Mouse (Mus musculus): ENCODE measurements around the gene Gm13889. TPM values are rescaled to one million over a fixed set of nuclear protein-coding genes. Genes with fewer than 3 reads are reported as not detected.

Gm13889 gene
- polyA plus RNA-seq, 1 experiment from 2014 or later: 4.6 TPM

- Histone ChIP-seq H3K9ac (replicated peaks; ENCODE audit: low read length) (no peak overlapping the region), H3K4me1 (ENCODE audit: control insufficient read depth, insufficient read depth, low read length) (no peaks in the 10 kb centered on the region), H3K27me3 (ENCODE audit: control insufficient read depth, insufficient read depth, low read length) (no peaks in the 10 kb centered on the region), H3K4me2 (ENCODE audit: low read depth, low read length) (no peak overlapping the region), H3K36me3 (replicated peaks; ENCODE audit: control insufficient read depth, insufficient read depth, low read depth, low read length) (no peaks in the 10 kb centered on the region), H3K9me3 (replicated peaks; ENCODE audit: control insufficient read depth, low read length) (no peaks in the 10 kb centered on the region), H3K27ac (replicated peaks; ENCODE audit: low read depth, low read length) (no peak overlapping the region), H3K4me3 (ENCODE audit: low read depth, low read length) (no peak overlapping the region)
- 71% methylated on average over 7 of the region's 7 CpGs for WGBS
- ATAC-seq (replicated peaks; ENCODE audit: insufficient number of reproducible peaks, low FRiP score, low TSS enrichment, low read depth) (no peak), DNase-seq (ENCODE audit: low spot score) (no peak)
Measured at GRCm38 (mm10) chr2:93964494-93965160, 7.6 kb upstream of the Gm13889 start.

GRCm38 (mm10) chr2:93963802-93964201 is 6.8 kb upstream of the Gm13889 start:
- no peak overlapping the region for H3K4me2 ChIP-seq (ENCODE audit: low read depth, low read length)
- no peak overlapping the region for H3K9ac ChIP-seq (replicated peaks; ENCODE audit: low read length)
- no peaks in the 10 kb centered on the region for H3K9me3 ChIP-seq (replicated peaks; ENCODE audit: control insufficient read depth, low read length)
- H3K36me3 ChIP-seq (replicated peaks; ENCODE audit: control insufficient read depth, insufficient read depth, low read depth, low read length): no peaks in the 10 kb centered on the region
- no peaks in the 10 kb centered on the region for H3K27me3 ChIP-seq (ENCODE audit: control insufficient read depth, insufficient read depth, low read length)
- no peak overlapping the region for H3K27ac ChIP-seq (replicated peaks; ENCODE audit: low read depth, low read length)
- H3K4me3 ChIP-seq (ENCODE audit: low read depth, low read length): no peak overlapping the region
- ATAC-seq (replicated peaks; ENCODE audit: insufficient number of reproducible peaks, low FRiP score, low TSS enrichment, low read depth) (no peak), DNase-seq (ENCODE audit: low spot score) (no peak)
- WGBS: 81% methylated on average over 1 of the region's 1 CpGs
- H3K4me1 ChIP-seq (ENCODE audit: control insufficient read depth, insufficient read depth, low read length): no peaks in the 10 kb centered on the region

- WGBS: 65% methylated on average over 8 of the region's 8 CpGs
- Histone ChIP-seq H3K4me2 (ENCODE audit: low read depth, low read length) (no peak overlapping the region), H3K27me3 (ENCODE audit: control insufficient read depth, insufficient read depth, low read length) (peaks cover 13% of the 10 kb centered on the region), H3K9me3 (replicated peaks; ENCODE audit: control insufficient read depth, low read length) (no peaks in the 10 kb centered on the region), H3K4me1 (ENCODE audit: control insufficient read depth, insufficient read depth, low read length) (no peaks in the 10 kb centered on the region), H3K36me3 (replicated peaks; ENCODE audit: control insufficient read depth, insufficient read depth, low read depth, low read length) (no peaks in the 10 kb centered on the region), H3K27ac (replicated peaks; ENCODE audit: low read depth, low read length) (no peak overlapping the region), H3K9ac (replicated peaks; ENCODE audit: low read length) (no peak overlapping the region), H3K4me3 (ENCODE audit: low read depth, low read length) (no peak overlapping the region)
- DNase-seq (ENCODE audit: low spot score) (no peak), ATAC-seq (replicated peaks; ENCODE audit: insufficient number of reproducible peaks, low FRiP score, low TSS enrichment, low read depth) (no peak)
Measured at GRCm38 (mm10) chr2:93961716-93962115, 4.7 kb upstream of the Gm13889 start.

- H3K9ac ChIP-seq (replicated peaks; ENCODE audit: low read length): no peak overlapping the region
- no peaks in the 10 kb centered on the region; the same call in 1 of the 2 replicates for H3K4me1 ChIP-seq (ENCODE audit: control insufficient read depth, insufficient read depth, low read length)
- H3K27ac ChIP-seq (replicated peaks; ENCODE audit: low read depth, low read length): no peak overlapping the region
- no peak for ATAC-seq (replicated peaks; ENCODE audit: insufficient number of reproducible peaks, low FRiP score, low TSS enrichment, low read depth)
- no peaks in the 10 kb centered on the region for H3K9me3 ChIP-seq (replicated peaks; ENCODE audit: control insufficient read depth, low read length)
- peaks cover 23% of the 10 kb centered on the region for H3K27me3 ChIP-seq (ENCODE audit: control insufficient read depth, insufficient read depth, low read length)
- no peak for DNase-seq (ENCODE audit: low spot score)
- no peak overlapping the region for H3K4me3 ChIP-seq (ENCODE audit: low read depth, low read length)
- 68% methylated on average over 8 of the region's 8 CpGs for WGBS
- no peaks in the 10 kb centered on the region for H3K36me3 ChIP-seq (replicated peaks; ENCODE audit: control insufficient read depth, insufficient read depth, low read depth, low read length)
- H3K4me2 ChIP-seq (ENCODE audit: low read depth, low read length): no peak overlapping the region
Measured at GRCm38 (mm10) chr2:93959346-93959745, 2.3 kb upstream of the Gm13889 start.

GRCm38 (mm10) chr2:93958216-93958615 is 1.2 kb upstream of the Gm13889 start:
- WGBS: 62% methylated on average over 3 of the region's 3 CpGs
- Histone ChIP-seq H3K27ac (replicated peaks; ENCODE audit: low read depth, low read length) (no peak overlapping the region), H3K4me1 (ENCODE audit: control insufficient read depth, insufficient read depth, low read length) (no peaks in the 10 kb centered on the region; the same call in 1 of the 2 replicates), H3K9ac (replicated peaks; ENCODE audit: low read length) (no peak overlapping the region), H3K9me3 (replicated peaks; ENCODE audit: control insufficient read depth, low read length) (no peaks in the 10 kb centered on the region), H3K4me2 (ENCODE audit: low read depth, low read length) (no peak overlapping the region), H3K27me3 (ENCODE audit: control insufficient read depth, insufficient read depth, low read length) (peaks cover 26% of the 10 kb centered on the region), H3K4me3 (ENCODE audit: low read depth, low read length) (no peak overlapping the region), H3K36me3 (replicated peaks; ENCODE audit: control insufficient read depth, insufficient read depth, low read depth, low read length) (no peaks in the 10 kb centered on the region)
- ATAC-seq (replicated peaks; ENCODE audit: insufficient number of reproducible peaks, low FRiP score, low TSS enrichment, low read depth) (no peak), DNase-seq (ENCODE audit: low spot score) (no peak)

- Histone ChIP-seq H3K27me3 (ENCODE audit: control insufficient read depth, insufficient read depth, low read length) (peaks cover 26% of the 10 kb centered on the region), H3K9ac (replicated peaks; ENCODE audit: low read length) (no peak overlapping the region), H3K36me3 (replicated peaks; ENCODE audit: control insufficient read depth, insufficient read depth, low read depth, low read length) (no peaks in the 10 kb centered on the region), H3K27ac (replicated peaks; ENCODE audit: low read depth, low read length) (no peak overlapping the region), H3K4me3 (ENCODE audit: low read depth, low read length) (no peak overlapping the region), H3K4me2 (ENCODE audit: low read depth, low read length) (no peak overlapping the region), H3K9me3 (replicated peaks; ENCODE audit: control insufficient read depth, low read length) (no peaks in the 10 kb centered on the region), H3K4me1 (ENCODE audit: control insufficient read depth, insufficient read depth, low read length) (no peaks in the 10 kb centered on the region; the same call in 1 of the 2 replicates)
- DNase-seq (ENCODE audit: low spot score) (no peak), ATAC-seq (replicated peaks; ENCODE audit: insufficient number of reproducible peaks, low FRiP score, low TSS enrichment, low read depth) (no peak)
- 34% methylated on average over 8 of the region's 8 CpGs for WGBS
Measured at GRCm38 (mm10) chr2:93957785-93958175, 779 bp upstream of the Gm13889 start.

- under 1% methylated on average over 36 of the region's 44 CpGs for WGBS
- ATAC-seq (replicated peaks; ENCODE audit: insufficient number of reproducible peaks, low FRiP score, low TSS enrichment, low read depth) (peak; percentile 45; the same call in 1 of the 2 replicates), DNase-seq (ENCODE audit: low spot score) (peak; percentile 65)
- H3K9ac ChIP-seq (replicated peaks; ENCODE audit: low read length): peak overlapping the region; percentile 56
- H3K4me3 ChIP-seq (ENCODE audit: low read depth, low read length): peak overlapping the region; percentile 60
- peaks cover 26% of the 10 kb centered on the region for H3K27me3 ChIP-seq (ENCODE audit: control insufficient read depth, insufficient read depth, low read length)
- H3K36me3 ChIP-seq (replicated peaks; ENCODE audit: control insufficient read depth, insufficient read depth, low read depth, low read length): no peaks in the 10 kb centered on the region
- no peaks in the 10 kb centered on the region for H3K9me3 ChIP-seq (replicated peaks; ENCODE audit: control insufficient read depth, low read length)
- H3K27ac ChIP-seq (replicated peaks; ENCODE audit: low read depth, low read length): no peak overlapping the region; the same call in 1 of the 2 replicates
- H3K4me1 ChIP-seq (ENCODE audit: control insufficient read depth, insufficient read depth, low read length): no peaks in the 10 kb centered on the region; the same call in 1 of the 2 replicates
- peak overlapping the region; percentile 96 for H3K4me2 ChIP-seq (ENCODE audit: low read depth, low read length)
Measured at GRCm38 (mm10) chr2:93956331-93956801, 635 bp downstream of the Gm13889 start.

- H3K27me3 ChIP-seq (ENCODE audit: control insufficient read depth, insufficient read depth, low read length): peaks cover 26% of the 10 kb centered on the region
- H3K4me3 ChIP-seq (ENCODE audit: low read depth, low read length): peak overlapping the region; percentile 60
- no peaks in the 10 kb centered on the region for H3K36me3 ChIP-seq (replicated peaks; ENCODE audit: control insufficient read depth, insufficient read depth, low read depth, low read length)
- peak overlapping the region; percentile 96 for H3K4me2 ChIP-seq (ENCODE audit: low read depth, low read length)
- DNase-seq (ENCODE audit: low spot score) (peak; percentile 29), ATAC-seq (replicated peaks; ENCODE audit: insufficient number of reproducible peaks, low FRiP score, low TSS enrichment, low read depth) (no peak)
- H3K27ac ChIP-seq (replicated peaks; ENCODE audit: low read depth, low read length): no peak overlapping the region
- H3K9ac ChIP-seq (replicated peaks; ENCODE audit: low read length): peak overlapping the region; percentile 56
- no peaks in the 10 kb centered on the region for H3K9me3 ChIP-seq (replicated peaks; ENCODE audit: control insufficient read depth, low read length)
- H3K4me1 ChIP-seq (ENCODE audit: control insufficient read depth, insufficient read depth, low read length): no peaks in the 10 kb centered on the region; the same call in 1 of the 2 replicates
- WGBS: under 1% methylated on average over 31 of the region's 31 CpGs
Measured at GRCm38 (mm10) chr2:93955886-93956285, 1.1 kb downstream of the Gm13889 start.

All from embryonic facial prominence, embryonic 11.5 days (tissue).